Mouse (Mus musculus): ENCODE results near the gene Olfr544.

The Olfr544 gene

GRCm38 (mm10) chr7:102477377-102477776 lies 10.7 kb downstream of the Olfr544 start:
- no peak for DNase-seq (ENCODE audit: low spot score)

- DNase-seq (ENCODE audit: low spot score) = no peak
Measured at GRCm38 (mm10) chr7:102476601-102477000, 11.5 kb downstream of the Olfr544 start.

- no peak for DNase-seq (ENCODE audit: low spot score)
Measured at GRCm38 (mm10) chr7:102472675-102473074, 15.4 kb downstream of the Olfr544 start.

- no peak for DNase-seq (ENCODE audit: low spot score)
Measured at GRCm38 (mm10) chr7:102467566-102467965, 20.5 kb downstream of the Olfr544 start.

GRCm38 (mm10) chr7:102458618-102459380 lies 29.3 kb downstream of the Olfr544 start:
- no peak for DNase-seq (ENCODE audit: low spot score)

- DNase-seq (ENCODE audit: low spot score) = no peak
Measured at GRCm38 (mm10) chr7:102446438-102446837, 41.7 kb downstream of the Olfr544 start.

- DNase-seq (ENCODE audit: low spot score) = no peak
Measured at GRCm38 (mm10) chr7:102444301-102444700, 43.8 kb downstream of the Olfr544 start.

GRCm38 (mm10) chr7:102442432-102442831 lies 45.7 kb downstream of the Olfr544 start:
- DNase-seq (ENCODE audit: low spot score) = no peak

- DNase-seq (ENCODE audit: low spot score) = peak; percentile 97
Measured at GRCm38 (mm10) chr7:102441657-102442391, 46.3 kb downstream of the Olfr544 start, which contains the start of gene Rrm1. Rrm1 (plus strand) TSS chr7:102441695.

- DNase-seq (ENCODE audit: low spot score) = no peak
Measured at GRCm38 (mm10) chr7:102440822-102441656, 47.1 kb downstream of the Olfr544 start.

GRCm38 (mm10) chr7:102434344-102434743 lies 53.8 kb downstream of the Olfr544 start:
- DNase-seq (ENCODE audit: low spot score) = no peak
